Mouse (Mus musculus): ENCODE results near the gene Xpo6.

DNA sequence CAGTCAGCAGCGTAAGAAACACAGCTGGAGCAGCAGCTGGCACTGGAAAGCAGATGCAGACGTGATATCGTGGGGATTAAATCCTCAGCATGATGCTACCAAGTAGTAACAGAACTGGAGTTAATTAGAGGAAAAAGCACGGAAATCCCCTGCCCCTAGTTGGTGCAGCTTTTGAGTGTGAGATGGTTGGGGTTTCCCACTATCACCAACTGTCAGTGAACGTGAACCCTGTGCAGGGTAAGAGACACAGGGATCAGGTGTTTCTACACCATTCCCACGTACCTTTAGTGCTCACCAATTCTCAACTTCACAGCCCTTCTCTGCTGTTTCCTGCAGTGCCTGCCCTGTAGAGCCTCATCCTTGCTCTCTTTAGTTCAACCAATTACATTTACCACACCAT, 80.5 kb downstream of the Xpo6 start:
- TF ChIP-seq GATA1 (IDR thresholded peaks at IDR 0.05; ENCODE audit: borderline replicate concordance, low read length) (no peak), FLI1 (IDR thresholded peaks at IDR 0.05; ENCODE audit: low read length) (no peak)
